Mouse (Mus musculus) kidney, embryonic 15.5 days (tissue): ENCODE results near the gene Zfp383. TPM values are rescaled to one million over a fixed set of nuclear protein-coding genes. Genes with fewer than 3 reads are reported as not detected.
"Not testable (repeated sequence)": the region's sequence is repeated elsewhere in the genome, so short reads cannot be mapped to it uniquely, and the experiment has no call there.

ENCODE experiments used
- ATAC-seq: fragments of 200-750 bp; cut with Nextera tagmentation; replicated peaks from 2 replicates; pipeline ENCODE4 v1.8.0; 2017; ENCODE audit warnings: moderate TSS enrichment; ENCODE audit not compliant: low FRiP score
- H3K27ac ChIP-seq: fragments of 300-500 bp; sonication (generic); 2 replicates; pipeline ENCODE4 v1.5.1; 2015; ENCODE audit warnings: mild to moderate bottlenecking, inconsistent platforms
- H3K27me3 ChIP-seq: fragments of 300-500 bp; sonication (generic); 2 replicates; pipeline ENCODE4 v1.6.1; 2015; ENCODE audit warnings: inconsistent platforms
- H3K36me3 ChIP-seq: fragments of 300-500 bp; sonication (generic); 2 replicates; pipeline ENCODE4 v1.6.1; 2015; ENCODE audit warnings: inconsistent platforms
- H3K4me1 ChIP-seq: fragments of 300-500 bp; sonication (generic); 2 replicates; pipeline ENCODE4 v1.6.1; 2015; ENCODE audit warnings: inconsistent platforms
- H3K4me2 ChIP-seq: fragments of 300-500 bp; sonication (generic); 2 replicates; pipeline ENCODE4 v1.6.1; 2015; ENCODE audit warnings: moderate library complexity, mild to moderate bottlenecking, inconsistent platforms
- H3K4me3 ChIP-seq: fragments of 300-500 bp; sonication (generic); replicated peaks from 2 replicates; pipeline ENCODE4 v1.5.1; 2015; ENCODE audit warnings: mild to moderate bottlenecking, inconsistent platforms
- H3K9ac ChIP-seq: fragments of 300-500 bp; sonication (generic); 2 replicates; pipeline ENCODE4 v1.6.1; 2015; ENCODE audit warnings: mild to moderate bottlenecking, inconsistent platforms
- H3K9me3 ChIP-seq: fragments of 300-500 bp; sonication (generic); replicated peaks from 2 replicates; pipeline ENCODE4 v1.6.1; 2016; ENCODE audit warnings: inconsistent platforms
- WGBS: fragments of 180-500 bp; shearing (Covaris S2); methylation state at CpG from one replicate; pipeline ENCODE4 v1.1.7; 2015; ENCODE audit warnings: mixed read lengths; 5-methylcytosine and 5-hydroxymethylcytosine counted together
- microRNA-seq: library from miRNA; unstranded; fragments of <30 nt; microRNA quantifications from one replicate; pipeline ENCODE4, GENCODE M21; 2016
- polyA plus RNA-seq: library from polyadenylated mRNA; unstranded; fragments of >200 nt; fragmentation: Nextera tagmentation; extraction: Ambion mirVana; gene quantifications from 2 replicates; pipeline ENCODE4 v1.2.1, GENCODE M21; 2015

Zfp383 gene
- polyA plus RNA-seq, 1 experiment from 2014 or later = 5.2 TPM

DNA sequence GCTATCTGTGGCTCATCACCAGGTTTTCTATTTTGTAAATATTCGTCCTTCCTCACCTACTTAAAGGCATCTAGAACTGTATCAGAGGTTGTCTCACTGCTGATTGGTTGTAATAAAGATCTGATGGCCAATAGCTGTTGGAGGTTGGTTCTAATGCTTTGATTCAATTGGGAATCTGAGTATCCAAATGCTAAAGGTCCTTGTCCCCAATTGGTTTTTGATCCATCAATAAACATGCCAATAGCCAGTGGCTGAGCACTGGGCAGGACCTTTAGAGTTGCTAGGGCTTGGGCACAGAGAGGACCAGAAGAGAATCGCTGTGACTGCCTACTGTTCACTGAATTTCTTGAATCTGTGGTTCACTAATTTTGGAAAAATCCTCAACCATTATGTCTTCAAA is 35.7 kb downstream of the Zfp383 start:
- no peak overlapping the region for H3K4me3 ChIP-seq
- no peak overlapping the region for H3K9ac ChIP-seq
- no peak overlapping the region for H3K4me2 ChIP-seq
- peaks cover 48% of the 10 kb centered on the region for H3K36me3 ChIP-seq
- no peaks in the 10 kb centered on the region for H3K27me3 ChIP-seq
- H3K27ac ChIP-seq = no peak overlapping the region
- ATAC-seq = no peak
- H3K4me1 ChIP-seq = no peaks in the 10 kb centered on the region
- no peaks in the 10 kb centered on the region for H3K9me3 ChIP-seq
- whole genome bisulfite sequencing = 80% methylated on average over 2 of the region's 2 CpGs

DNA sequence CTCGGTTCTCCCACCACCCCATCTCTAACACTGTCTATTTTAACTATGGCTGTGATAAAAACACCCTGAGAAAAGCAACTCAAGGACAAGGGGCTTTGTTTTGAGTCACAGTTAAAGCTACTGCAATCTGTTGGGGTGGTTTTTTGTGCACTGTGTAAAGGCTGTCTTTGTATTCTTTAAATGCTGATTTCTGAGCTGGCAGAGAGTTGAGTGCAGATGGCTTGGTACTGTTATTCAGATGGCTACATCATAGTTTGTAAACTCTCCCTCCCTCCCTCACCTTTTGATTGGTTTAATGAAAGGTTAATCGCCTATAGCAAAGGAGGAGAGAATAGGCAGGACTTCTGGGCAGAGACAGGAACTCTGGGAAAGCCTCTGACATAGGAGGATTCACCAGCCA is 36.2 kb downstream of the Zfp383 start:
- H3K4me3 ChIP-seq = no peak overlapping the region
- H3K9ac ChIP-seq = no peak overlapping the region
- H3K27ac ChIP-seq = no peak overlapping the region
- peaks cover 51% of the 10 kb centered on the region for H3K36me3 ChIP-seq
- ATAC-seq = no peak
- WGBS = 77% methylated on average over 2 of the region's 2 CpGs
- H3K27me3 ChIP-seq = no peaks in the 10 kb centered on the region
- no peaks in the 10 kb centered on the region for H3K4me1 ChIP-seq
- H3K4me2 ChIP-seq = no peak overlapping the region
- H3K9me3 ChIP-seq = no peaks in the 10 kb centered on the region

DNA sequence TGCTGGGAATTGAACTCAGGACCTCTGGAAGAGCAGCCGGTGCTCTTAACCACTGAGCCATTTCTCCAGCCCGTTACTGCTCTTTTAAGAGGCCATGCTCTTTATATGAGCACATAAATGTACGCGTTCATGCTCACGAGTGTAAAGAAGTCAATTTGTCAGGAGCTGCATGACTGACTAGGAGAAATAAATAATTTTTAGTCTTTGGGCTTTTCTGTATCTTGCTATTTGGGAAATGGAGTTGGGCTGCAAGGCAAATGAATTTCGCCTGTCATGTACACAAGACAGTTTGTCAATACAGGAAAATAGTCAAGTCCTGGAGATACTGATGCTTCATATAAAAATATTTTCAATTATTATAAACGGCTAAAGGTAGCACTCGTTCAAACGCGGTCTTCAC is 45.1 kb downstream of the Zfp383 start:
- Histone ChIP-seq H3K4me3 (peak overlapping the region; percentile 83), H3K27ac (peak overlapping the region; percentile 96), H3K36me3 (peaks cover 25% of the 10 kb centered on the region), H3K9me3 (no peaks in the 10 kb centered on the region), H3K9ac (peak overlapping the region; percentile 89), H3K27me3 (no peaks in the 10 kb centered on the region), H3K4me1 (peaks cover 7% of the 10 kb centered on the region), H3K4me2 (peak overlapping the region; percentile 64)
- no peak for ATAC-seq
- 38% methylated on average over 10 of the region's 10 CpGs for WGBS

DNA sequence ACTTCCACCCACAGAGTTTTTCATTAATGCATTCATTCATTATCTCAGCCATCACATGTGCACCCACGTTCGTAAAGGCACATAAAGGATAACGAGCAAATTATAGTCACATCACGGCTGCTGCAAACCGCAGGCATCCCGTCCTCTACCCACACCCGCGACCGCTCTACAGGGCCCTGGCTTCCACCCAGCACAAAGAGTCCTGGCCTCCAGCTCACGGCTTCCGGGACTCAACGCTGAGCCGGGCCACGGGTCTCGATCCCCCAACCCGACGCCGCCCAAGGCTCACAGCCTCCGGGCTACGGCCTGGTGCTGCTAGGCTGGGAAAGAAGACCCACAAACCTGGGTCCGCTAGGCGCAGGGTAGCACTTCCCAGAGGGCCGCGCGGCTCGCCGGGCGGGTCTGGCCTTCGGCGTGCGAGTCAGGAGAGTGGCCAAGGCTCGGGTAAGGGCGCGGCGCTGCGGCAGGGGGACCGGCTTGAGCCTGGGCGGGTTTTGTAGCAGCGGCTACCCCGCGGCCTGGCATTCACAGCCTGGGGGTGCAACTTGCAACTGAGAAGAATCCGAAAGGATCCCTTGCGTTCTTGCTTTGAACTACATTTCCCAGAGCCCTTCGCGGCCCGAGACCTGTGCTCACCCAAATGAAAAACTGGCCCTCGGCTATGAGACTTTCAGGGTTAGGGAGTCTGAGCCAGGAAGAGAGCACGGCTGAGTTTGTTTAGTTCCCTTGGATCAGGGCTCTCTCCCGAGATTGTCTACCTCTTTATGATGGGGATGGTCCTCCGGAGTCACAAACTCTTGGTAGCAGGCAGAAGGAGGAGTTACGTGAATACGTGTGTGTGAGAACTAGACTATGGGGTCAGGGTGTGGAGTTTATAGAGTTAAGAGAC is 45.7 kb downstream of the Zfp383 start, which contains the start of gene Zfp74:
Gene Zfp74, minus strand, starts transcription at position 577 of the 889 bp plus-strand sequence.
- H3K4me1 ChIP-seq = peaks cover 7% of the 10 kb centered on the region
- no peaks in the 10 kb centered on the region for H3K27me3 ChIP-seq
- H3K9me3 ChIP-seq = no peaks in the 10 kb centered on the region
- H3K36me3 ChIP-seq = peaks cover 20% of the 10 kb centered on the region
- ATAC-seq = peak; percentile 93
- peak within 1 kb of the TSS; percentile 83 for H3K4me3 ChIP-seq
- WGBS = under 1% methylated on average over 52 of the region's 52 CpGs
- peak within 1 kb of the TSS; percentile 89 for H3K9ac ChIP-seq
- H3K27ac ChIP-seq = peak within 1 kb of the TSS; percentile 96
- peak within 1 kb of the TSS; percentile 64 for H3K4me2 ChIP-seq

DNA sequence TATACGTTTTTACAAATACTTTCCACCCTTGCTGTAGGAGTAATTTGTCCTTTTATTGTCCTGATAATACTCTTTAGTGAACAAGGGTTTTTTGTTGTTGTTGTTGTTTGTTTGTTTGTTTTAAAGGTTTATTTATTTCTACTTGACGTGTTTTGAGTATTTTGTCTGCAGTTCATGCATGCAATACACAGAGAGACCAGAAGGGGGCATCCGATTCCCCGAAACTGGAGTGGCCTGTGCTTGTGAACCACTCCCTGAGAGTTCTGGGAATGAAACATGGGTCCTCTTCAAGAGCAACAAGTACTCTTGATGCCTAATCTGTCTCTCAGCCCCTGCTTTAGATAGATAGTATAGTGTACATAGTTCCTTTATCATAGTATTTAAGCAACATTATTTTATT is 46.7 kb downstream of the Zfp383 start:
- no peak for ATAC-seq
- 30% methylated on average over 4 of the region's 4 CpGs for WGBS
- Histone ChIP-seq H3K27me3 (no peaks in the 10 kb centered on the region), H3K4me1 (peaks cover 7% of the 10 kb centered on the region), H3K36me3 (peaks cover 12% of the 10 kb centered on the region; the same call in 1 of the 2 replicates), H3K9me3 (no peaks in the 10 kb centered on the region), H3K9ac (no peak overlapping the region), H3K4me3 (peak overlapping the region; percentile 83; the same call in 1 of the 2 replicates), H3K27ac (peak overlapping the region; percentile 96; the same call in 1 of the 2 replicates), H3K4me2 (peak overlapping the region; percentile 64)

DNA sequence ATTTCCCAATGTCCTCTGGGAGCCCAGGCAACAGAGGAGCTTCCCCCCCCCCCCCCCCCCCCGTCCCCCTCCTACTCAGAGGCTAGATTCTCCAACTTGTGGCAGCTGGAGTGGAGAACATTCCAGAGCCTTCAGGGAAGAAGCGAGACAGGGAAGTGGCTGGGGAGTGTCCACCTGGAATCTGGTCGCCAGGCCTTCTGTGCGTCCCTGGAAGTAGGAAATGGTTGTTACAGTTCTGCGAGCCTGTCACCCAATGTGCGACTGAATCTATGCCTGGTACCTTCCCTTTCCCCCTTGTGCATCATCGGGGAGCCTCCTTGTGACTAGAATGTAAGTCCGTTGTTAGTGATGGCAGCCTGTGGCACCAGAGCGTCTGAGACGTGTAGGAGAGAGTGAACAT is 48.2 kb downstream of the Zfp383 start:
- WGBS = 61% methylated on average over 9 of the region's 10 CpGs
- no peak overlapping the region for H3K4me2 ChIP-seq
- H3K4me3 ChIP-seq = no peak overlapping the region

DNA sequence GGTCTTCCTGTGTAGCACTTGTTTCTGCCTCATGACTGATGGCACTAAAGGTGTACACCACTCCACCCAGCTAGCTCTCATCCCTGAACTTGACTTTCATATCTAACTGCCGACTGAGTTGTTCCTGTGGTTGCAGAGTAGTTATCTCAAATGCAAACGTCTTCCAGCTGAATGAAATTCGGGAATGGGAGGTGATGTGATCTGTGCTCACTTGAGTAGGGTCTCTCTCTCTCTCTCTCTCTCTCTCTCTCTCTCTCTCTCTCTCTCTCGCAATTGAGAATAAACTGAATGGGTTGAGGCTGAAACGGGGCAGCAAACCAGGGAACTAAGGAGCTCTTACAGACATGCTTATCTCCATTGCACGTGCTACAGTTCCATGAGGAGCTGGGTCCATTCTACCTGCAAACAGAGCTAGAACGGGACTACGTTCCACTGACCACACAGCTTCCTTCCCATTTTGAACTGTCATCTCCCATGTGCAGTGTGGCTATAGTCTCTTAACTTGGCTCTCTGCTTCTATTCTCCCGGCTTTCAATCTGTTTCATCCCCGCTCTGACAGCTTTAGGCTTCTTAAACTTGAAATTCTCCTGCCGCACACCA is 50.2 kb downstream of the Zfp383 start:
- 86% methylated on average over 11 of the region's 11 CpGs for WGBS
- no peak overlapping the region for H3K9ac ChIP-seq
- H3K4me1 ChIP-seq = peaks cover 3% of the 10 kb centered on the region; the same call in 1 of the 2 replicates
- H3K36me3 ChIP-seq = no peaks in the 10 kb centered on the region
- H3K4me2 ChIP-seq = no peak overlapping the region
- no peaks in the 10 kb centered on the region for H3K9me3 ChIP-seq
- H3K4me3 ChIP-seq = no peak overlapping the region
- H3K27me3 ChIP-seq = no peaks in the 10 kb centered on the region
- H3K27ac ChIP-seq = no peak overlapping the region
- ATAC-seq = no peak

More for the DNA sequence above, 48.2 kb downstream of the Zfp383 start:
- ATAC-seq = no peak
- Histone ChIP-seq H3K27me3 (no peaks in the 10 kb centered on the region), H3K9ac (no peak overlapping the region), H3K9me3 (no peaks in the 10 kb centered on the region), H3K27ac (no peak overlapping the region), H3K4me1 (peaks cover 7% of the 10 kb centered on the region), H3K36me3 (no peaks in the 10 kb centered on the region)

DNA sequence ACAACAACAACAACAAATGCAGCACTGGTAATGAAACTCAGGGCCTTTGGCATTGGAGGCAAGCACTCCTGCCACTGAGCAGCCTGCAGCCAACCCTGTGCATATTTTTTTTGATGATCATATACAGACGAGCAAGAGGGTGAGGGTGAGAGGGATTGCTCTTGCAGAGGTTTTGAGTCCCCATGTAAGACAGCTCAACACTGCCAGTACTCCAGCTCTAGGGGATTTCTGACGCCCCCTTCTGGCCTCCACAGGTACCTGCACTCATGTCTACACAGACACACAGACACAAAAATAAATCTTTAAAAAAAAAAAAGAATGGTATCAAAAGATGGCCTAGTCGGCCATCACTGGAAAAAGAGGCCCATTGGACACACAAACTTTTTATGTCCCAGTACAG is 51.0 kb downstream of the Zfp383 start:
- H3K36me3 ChIP-seq = no peaks in the 10 kb centered on the region
- ATAC-seq = no peak
- no peak overlapping the region for H3K27ac ChIP-seq
- H3K4me3 ChIP-seq = no peak overlapping the region
- H3K4me2 ChIP-seq = no peak overlapping the region
- no peaks in the 10 kb centered on the region for H3K9me3 ChIP-seq
- H3K27me3 ChIP-seq = no peaks in the 10 kb centered on the region
- 63% methylated on average over 3 of the region's 3 CpGs for WGBS
- peaks cover 3% of the 10 kb centered on the region; the same call in 1 of the 2 replicates for H3K4me1 ChIP-seq
- no peak overlapping the region for H3K9ac ChIP-seq

DNA sequence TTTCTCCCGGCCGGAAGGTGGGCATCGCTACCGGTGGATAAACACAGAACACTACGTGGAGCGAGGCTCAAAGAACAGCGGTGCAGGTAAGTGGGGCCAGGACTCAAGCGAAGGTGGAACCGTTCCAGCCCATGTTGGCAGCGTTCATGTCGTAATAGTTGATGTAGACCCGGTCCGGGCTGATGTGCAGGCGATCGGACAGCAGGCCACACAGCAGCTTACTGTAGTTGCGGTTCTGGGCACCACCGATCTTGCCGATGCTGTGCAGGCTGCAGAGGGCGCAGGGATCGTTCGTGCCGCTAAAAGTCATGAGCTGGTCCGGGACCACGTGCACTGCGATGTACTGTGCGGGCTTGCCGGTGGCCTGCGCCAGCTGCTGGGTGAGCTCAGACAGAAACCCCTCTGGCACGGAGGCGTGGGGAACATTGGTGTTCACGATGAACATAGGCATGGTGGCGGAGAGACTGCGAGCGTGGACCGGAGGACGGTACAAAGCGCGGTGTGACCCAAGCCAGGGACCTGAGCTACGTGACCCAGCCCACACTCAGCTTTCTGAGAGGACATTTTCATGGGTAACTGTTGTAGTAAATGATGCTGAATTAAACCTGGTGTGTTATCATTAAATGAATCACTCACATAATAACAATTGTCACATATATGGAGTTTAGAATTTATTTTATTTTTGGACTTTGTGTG is 57.2 kb downstream of the Zfp383 start:
- H3K36me3 ChIP-seq, H3K4me2 ChIP-seq, H3K27ac ChIP-seq, H3K9me3 ChIP-seq, H3K4me1 ChIP-seq, H3K4me3 ChIP-seq, ATAC-seq, H3K9ac ChIP-seq, H3K27me3 ChIP-seq: not testable (repeated sequence)
- WGBS = 53% methylated on average over 37 of the region's 39 CpGs

Small RNAs within 50 kb of the gene (microRNA-seq; reads per million reads assigned to microRNA genes)
- 0.59 reads per million for gene Mir7668

Other genes with a start within 250 kb of the Zfp383 start
- gene Catsperg2, start 181.2 kb upstream of the Zfp383 start, polyA plus RNA-seq = not detected in 2 replicates
- 13.1 and 14.0 TPM in 2 replicates for gene Zfp84, start 139.7 kb upstream of the Zfp383 start, polyA plus RNA-seq
- 7.1 and 8.1 TPM in 2 replicates for gene Zfp30, start 124.2 kb upstream of the Zfp383 start, polyA plus RNA-seq
- 13.4 and 13.9 TPM in 2 replicates for gene Zfp790, start 92.1 kb upstream of the Zfp383 start, polyA plus RNA-seq
- 5.4 and 6.7 TPM in 2 replicates for gene Zfp940, start 54.6 kb upstream of the Zfp383 start, polyA plus RNA-seq
- gene Zfp420, start 48.2 kb upstream of the Zfp383 start, polyA plus RNA-seq = 7.5 and 7.8 TPM in 2 replicates
- 9.5 and 10.8 TPM in 2 replicates for gene Zfp27, start 1.7 kb upstream of the Zfp383 start, polyA plus RNA-seq
- gene Zfp74, start 45.9 kb downstream of the Zfp383 start, polyA plus RNA-seq = 12.0 and 12.2 TPM in 2 replicates
- 17.7 and 19.5 TPM in 2 replicates for gene Zfp568, start 75.7 kb downstream of the Zfp383 start, polyA plus RNA-seq
- gene Zfp14, start 143.2 kb downstream of the Zfp383 start, polyA plus RNA-seq = 3.0 and 4.0 TPM in 2 replicates
- 3.9 and 5.5 TPM in 2 replicates for gene Zfp82, start 164.7 kb downstream of the Zfp383 start, polyA plus RNA-seq
- 1.1 and 2.4 TPM in 2 replicates for gene Gm26920, start 182.2 kb downstream of the Zfp383 start, polyA plus RNA-seq
- 12.2 and 15.9 TPM in 2 replicates for gene Zfp566, start 182.3 kb downstream of the Zfp383 start, polyA plus RNA-seq
- 109 and 114 TPM in 2 replicates for gene Zfp260, start 186.6 kb downstream of the Zfp383 start, polyA plus RNA-seq
- 8.6 and 8.7 TPM in 2 replicates for gene Zfp382, start 213.7 kb downstream of the Zfp383 start, polyA plus RNA-seq